Mouse (Mus musculus) adrenal gland (tissue): ENCODE measurements around the gene Sass6.

Experiments
- intact Hi-C: fragments of 180-260 bp; cut with DNase I; formaldehyde crosslinking; loops from one replicate; pipeline ENCODE4 v1.15.1; 2025

Gene Sass6

GRCm38 (mm10) chr3:116661288-116661869 lies 66.6 kb downstream of the Sass6 start:
- intact Hi-C loops = loop anchor here (5.0 kb wide), 1 partner anchor 64 kb away; no protein-coding TSS in a partner anchor

- intact Hi-C loops = loop anchor here (5.0 kb wide), 1 partner anchor 65 kb away; no protein-coding TSS in a partner anchor
Observed at GRCm38 (mm10) chr3:116661870-116662414, 67.2 kb downstream of the Sass6 start.

- intact Hi-C loops = loop anchor here (5.0 kb wide), 1 partner anchor 65 kb away; no protein-coding TSS in a partner anchor
Observed at GRCm38 (mm10) chr3:116662463-116662863, 67.7 kb downstream of the Sass6 start, which contains the start of gene Mfsd14a. TSS of gene Mfsd14a (minus strand) at chr3:116662677.

- intact Hi-C loops = loop anchor here (5.0 kb wide), 1 partner anchor 67 kb away; no protein-coding TSS in a partner anchor
Observed at GRCm38 (mm10) chr3:116664281-116664680, 69.5 kb downstream of the Sass6 start.
